Mouse (Mus musculus) frontal cortex, adult 2 months (tissue): ENCODE measurements around the gene Sec31b. TPM values are rescaled to one million over a fixed set of nuclear protein-coding genes. Genes with fewer than 3 reads are reported as not detected.
A peak's percentile ranks its signal among the peaks of the same experiment; 100 is the strongest.

Experiments
- DNase-seq, 2 experiments: peaks; one replicate each; pipeline ENCODE4 v3.0.0; 2022; ENCODE audit warnings: low spot score in 1 of 2; ENCODE audit errors: extremely low spot score in 1 of 2
- polyA plus RNA-seq: library from polyadenylated mRNA; depleted of rRNA; stranded (reverse); fragments of >200 nt; gene quantifications from 2 replicates; pipeline ENCODE4 v1.2.3, GENCODE M21; 2012; rRNA removed

Sec31b gene
- polyA plus RNA-seq, 1 experiment: 0.56 TPM

DNA sequence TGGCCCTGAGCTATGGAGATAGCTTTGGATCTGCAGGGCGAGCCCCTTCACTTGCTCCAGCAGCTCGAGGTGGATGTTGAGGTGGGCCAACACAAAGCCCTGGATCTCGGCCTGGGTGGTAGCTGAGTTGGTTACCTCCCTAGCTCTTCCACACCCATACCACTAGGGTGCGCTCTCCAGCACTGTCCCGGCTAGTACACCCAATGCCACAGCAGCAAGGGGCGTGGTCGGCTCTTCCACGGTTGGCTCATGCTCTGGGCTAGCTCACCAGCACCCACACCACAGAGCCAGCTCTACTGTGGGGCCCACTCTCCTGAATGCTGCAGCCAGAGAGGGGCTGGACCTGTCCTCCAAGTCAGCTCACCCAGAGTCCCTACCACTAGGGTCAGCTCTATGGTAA, 58.4 kb downstream of the Sec31b start:
- DNase-seq: no peak

DNA sequence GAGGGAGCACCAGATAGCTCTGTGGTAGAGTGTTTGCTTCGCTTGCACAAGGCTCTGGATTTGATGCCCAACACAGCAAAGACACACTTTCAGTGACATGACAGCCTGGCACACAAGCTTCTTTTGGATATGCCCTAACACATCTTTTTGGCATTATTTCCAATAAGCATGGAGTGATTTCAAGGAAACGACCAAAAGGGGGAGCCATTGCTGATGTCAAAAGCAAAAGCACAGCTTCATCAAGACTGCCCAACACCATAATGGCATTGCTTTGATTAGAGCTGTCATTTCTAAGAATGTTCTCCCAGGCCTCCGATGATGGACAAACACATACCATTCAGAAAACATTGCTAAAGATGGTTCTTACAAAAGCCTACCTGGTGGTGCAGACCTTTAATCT, 69.1 kb downstream of the Sec31b start:
- no peak for DNase-seq

DNA sequence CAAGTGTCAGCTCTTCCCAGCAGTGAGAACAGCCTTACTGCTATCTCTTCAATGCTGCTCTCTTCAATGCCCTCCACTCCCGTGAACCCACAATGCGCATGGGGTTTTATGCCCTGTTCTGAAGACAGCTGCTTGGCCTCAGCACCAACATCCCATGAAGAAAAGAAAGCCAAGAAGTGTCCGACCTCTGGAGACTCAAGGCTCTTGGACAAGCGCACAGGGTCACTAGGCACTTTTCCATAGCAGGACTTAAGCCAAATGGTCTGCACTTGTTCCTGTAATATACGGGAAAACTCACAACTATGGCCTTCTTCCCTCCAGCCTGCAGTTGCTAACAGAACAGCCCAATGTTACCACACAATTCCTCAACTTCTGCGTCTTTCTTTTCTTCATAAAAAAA, 70.4 kb downstream of the Sec31b start:
- DNase-seq: no peak

DNA sequence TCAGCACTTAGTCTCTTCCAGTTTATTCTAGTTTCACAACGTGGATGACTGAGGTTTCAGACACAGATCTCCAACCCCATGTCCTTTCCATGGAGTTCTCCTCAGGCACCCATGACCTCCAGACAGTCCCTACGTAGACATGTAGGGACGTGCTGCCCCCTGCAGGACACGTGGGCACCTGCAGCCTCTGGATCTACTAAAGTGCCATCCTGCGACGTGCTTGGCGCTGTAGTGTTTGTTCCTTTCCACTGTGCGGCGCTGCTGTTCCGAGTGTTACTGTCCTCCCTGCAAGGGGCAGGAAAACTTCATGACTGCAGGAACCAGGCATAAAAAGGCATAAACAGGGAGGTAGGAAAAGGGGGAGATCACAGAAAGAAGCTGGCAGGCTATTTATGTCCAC, 71.5 kb downstream of the Sec31b start:
- peak; percentile 7 to 79 for DNase-seq

Other genes with a start within 250 kb of the Sec31b start
- gene Scd4, start 212.8 kb downstream of the Sec31b start, polyA plus RNA-seq: 0.27 and 0.30 TPM in 2 replicates
- 111 and 161 TPM in 2 replicates for gene Scd1, start 138.0 kb downstream of the Sec31b start, polyA plus RNA-seq
- gene Wnt8b, start 52.4 kb downstream of the Sec31b start, polyA plus RNA-seq: 0.04 TPM in 1 of 2 replicates, not detected in the other
- gene Gm20538, start 7.0 kb upstream of the Sec31b start, polyA plus RNA-seq: not detected in 2 replicates
- gene Ndufb8, start 9.6 kb upstream of the Sec31b start, polyA plus RNA-seq: 501 and 602 TPM in 2 replicates
- gene Hif1an, start 17.0 kb upstream of the Sec31b start, polyA plus RNA-seq: 25.3 and 26.5 TPM in 2 replicates
- gene Pax2, start 210.2 kb upstream of the Sec31b start, polyA plus RNA-seq: 0.06 and 0.11 TPM in 2 replicates